Mouse (Mus musculus): Measurements from ENCODE around the gene Epx.
"Not testable (repeated sequence)": the region's sequence is repeated elsewhere in the genome, so short reads cannot be mapped to it uniquely, and the experiment has no call there.

Epx gene

GRCm38 (mm10) chr11:87875436-87875835 lies at the start of gene Epx:
TSS of gene Epx (minus strand) at chr11:87875536.
- DNase-seq (ENCODE audit: low read depth, low spot score) = no peak

- DNase-seq (ENCODE audit: low read depth, low spot score) = peak; percentile 50
Measured at GRCm38 (mm10) chr11:87920966-87921365, 45.6 kb upstream of the Epx start, which contains the start of gene Olfr464. TSS of gene Olfr464 (minus strand) at chr11:87920967.

GRCm38 (mm10) chr11:87920301-87920700 lies 45.0 kb upstream of the Epx start:
- no peak for DNase-seq (ENCODE audit: low read depth, low spot score)

- no peak for DNase-seq (ENCODE audit: low read depth, low spot score)
Measured at GRCm38 (mm10) chr11:87916005-87916404, 40.7 kb upstream of the Epx start.

GRCm38 (mm10) chr11:87904331-87904730 lies 29.0 kb upstream of the Epx start:
- DNase-seq (ENCODE audit: low read depth, low spot score) = no peak

GRCm38 (mm10) chr11:87897287-87897686 lies 22.0 kb upstream of the Epx start, which contains the start of gene Olfr463:
TSS of gene Olfr463 (minus strand) at chr11:87897387.
- DNase-seq (ENCODE audit: low read depth, low spot score) = no peak

GRCm38 (mm10) chr11:87892168-87892567 lies 16.8 kb upstream of the Epx start, which contains the start of gene Olfr462:
TSS of gene Olfr462 (minus strand) at chr11:87892268.
- no peak for DNase-seq (ENCODE audit: low read depth, low spot score)

GRCm38 (mm10) chr11:87884856-87885255 lies 9.5 kb upstream of the Epx start:
- DNase-seq (ENCODE audit: low read depth, low spot score) = no peak

GRCm38 (mm10) chr11:87883493-87883892 lies 8.2 kb upstream of the Epx start:
- DNase-seq (ENCODE audit: low read depth, low spot score) = no peak

GRCm38 (mm10) chr11:87881714-87882113 lies 6.4 kb upstream of the Epx start:
- no peak for DNase-seq (ENCODE audit: low read depth, low spot score)

GRCm38 (mm10) chr11:87879826-87880225 lies 4.5 kb upstream of the Epx start:
- no peak for DNase-seq (ENCODE audit: low read depth, low spot score)

GRCm38 (mm10) chr11:87871766-87872165 lies 3.6 kb downstream of the Epx start:
- no peak for DNase-seq (ENCODE audit: low read depth, low spot score)

- DNase-seq (ENCODE audit: low read depth, low spot score) = no peak
Measured at GRCm38 (mm10) chr11:87870096-87870495, 5.2 kb downstream of the Epx start.

GRCm38 (mm10) chr11:87866891-87867290 lies 8.4 kb downstream of the Epx start:
- DNase-seq (ENCODE audit: low read depth, low spot score) = not testable (repeated sequence)

- DNase-seq (ENCODE audit: low read depth, low spot score) = no peak
Measured at GRCm38 (mm10) chr11:87862805-87863204, 12.5 kb downstream of the Epx start.

GRCm38 (mm10) chr11:87860426-87860825 lies 14.9 kb downstream of the Epx start:
- DNase-seq (ENCODE audit: low read depth, low spot score) = no peak

- no peak for DNase-seq (ENCODE audit: low read depth, low spot score)
Measured at GRCm38 (mm10) chr11:87859273-87859672, 16.1 kb downstream of the Epx start.

GRCm38 (mm10) chr11:87854550-87854949 lies 20.8 kb downstream of the Epx start:
- DNase-seq (ENCODE audit: low read depth, low spot score) = no peak

- DNase-seq (ENCODE audit: low read depth, low spot score) = no peak
Measured at GRCm38 (mm10) chr11:87853597-87853954, 21.8 kb downstream of the Epx start.

GRCm38 (mm10) chr11:87852690-87853596 lies 22.4 kb downstream of the Epx start, which contains the start of gene Mks1:
TSS of gene Mks1 (plus strand) at chr11:87853215.
- peak; percentile 91 for DNase-seq (ENCODE audit: low read depth, low spot score)

GRCm38 (mm10) chr11:87847884-87848283 lies 27.5 kb downstream of the Epx start:
- no peak for DNase-seq (ENCODE audit: low read depth, low spot score)

GRCm38 (mm10) chr11:87846968-87847600 lies 28.3 kb downstream of the Epx start:
- DNase-seq (ENCODE audit: low read depth, low spot score) = no peak

GRCm38 (mm10) chr11:87841436-87841835 lies 33.9 kb downstream of the Epx start:
- no peak for DNase-seq (ENCODE audit: low read depth, low spot score)
